Mouse (Mus musculus): ENCODE measurements around the gene Nxpe5. TPM values are rescaled to one million over a fixed set of nuclear protein-coding genes. Genes with fewer than 3 reads are reported as not detected.

Gene Nxpe5
- total RNA-seq, 2 experiments from 2014 or later = not detected

GRCm38 (mm10) chr5:138222111-138222510 is 3.6 kb upstream of the Nxpe5 start:
- TF ChIP-seq CTCF (conservative IDR thresholded peaks at IDR 0.05) = peak; percentile 99
- H3K27ac ChIP-seq = no peak overlapping the region
- H3K4me3 ChIP-seq = no peak overlapping the region
- DNase-seq (ENCODE audit: low spot score in 2 of 2) = peak; percentile 77 to 93

GRCm38 (mm10) chr5:138223287-138223686 is 2.4 kb upstream of the Nxpe5 start:
- Histone ChIP-seq H3K27ac (no peak overlapping the region), H3K4me3 (no peak overlapping the region)
- no peak for TF ChIP-seq CTCF (conservative IDR thresholded peaks at IDR 0.05)
- DNase-seq (ENCODE audit: low spot score in 2 of 2) = no peak

- no peak for DNase-seq (ENCODE audit: low spot score in 2 of 2)
- Histone ChIP-seq H3K4me3 (no peak overlapping the region), H3K27ac (no peak overlapping the region)
- no peak for TF ChIP-seq CTCF (conservative IDR thresholded peaks at IDR 0.05)
These were observed 793 bp downstream of the Nxpe5 start for GRCm38 (mm10) chr5:138226491-138226890.

GRCm38 (mm10) chr5:138227367-138227766 is 1.7 kb downstream of the Nxpe5 start:
- Histone ChIP-seq H3K4me3 (no peak overlapping the region), H3K27ac (no peak overlapping the region)
- no peak for DNase-seq (ENCODE audit: low spot score in 2 of 2)
- no peak for TF ChIP-seq CTCF (conservative IDR thresholded peaks at IDR 0.05)

- no peak overlapping the region for H3K4me3 ChIP-seq
- H3K27ac ChIP-seq = no peak overlapping the region
- DNase-seq (ENCODE audit: low spot score in 2 of 2) = no peak
- peak; percentile 74 for TF ChIP-seq CTCF (conservative IDR thresholded peaks at IDR 0.05)
These were observed 2.3 kb downstream of the Nxpe5 start for GRCm38 (mm10) chr5:138228026-138228425.

- TF ChIP-seq CTCF (conservative IDR thresholded peaks at IDR 0.05) = no peak
- DNase-seq (ENCODE audit: low spot score in 2 of 2) = no peak
- Histone ChIP-seq H3K27ac (no peak overlapping the region), H3K4me3 (no peak overlapping the region)
These were observed 3.8 kb downstream of the Nxpe5 start for GRCm38 (mm10) chr5:138229511-138229910.

- DNase-seq (ENCODE audit: low spot score in 2 of 2) = no peak
- no peak overlapping the region for H3K4me3 ChIP-seq
- no peak overlapping the region for H3K27ac ChIP-seq
- no peak for TF ChIP-seq CTCF (conservative IDR thresholded peaks at IDR 0.05)
These were observed 8.1 kb downstream of the Nxpe5 start for GRCm38 (mm10) chr5:138233778-138234177.

GRCm38 (mm10) chr5:138234224-138234623 is 8.5 kb downstream of the Nxpe5 start:
- TF ChIP-seq CTCF (conservative IDR thresholded peaks at IDR 0.05) = no peak

GRCm38 (mm10) chr5:138241511-138241910 is 15.8 kb downstream of the Nxpe5 start:
- Histone ChIP-seq H3K4me3 (no peak overlapping the region), H3K27ac (no peak overlapping the region)
- TF ChIP-seq CTCF (conservative IDR thresholded peaks at IDR 0.05) = no peak
- no peak for DNase-seq (ENCODE audit: low spot score in 2 of 2)

More at GRCm38 (mm10) chr5:138234224-138234623, 8.5 kb downstream of the Nxpe5 start:
- DNase-seq (ENCODE audit: low spot score in 2 of 2) = no peak
- no peak overlapping the region for H3K4me3 ChIP-seq
- H3K27ac ChIP-seq = no peak overlapping the region

- TF ChIP-seq CTCF (conservative IDR thresholded peaks at IDR 0.05) = no peak
- Histone ChIP-seq H3K27ac (no peak overlapping the region), H3K4me3 (no peak overlapping the region)
- DNase-seq (ENCODE audit: low spot score in 2 of 2) = no peak
These were observed 25.4 kb downstream of the Nxpe5 start for GRCm38 (mm10) chr5:138251144-138251543.

- Histone ChIP-seq H3K27ac (no peak overlapping the region), H3K4me3 (no peak overlapping the region)
- no peak for DNase-seq (ENCODE audit: low spot score in 2 of 2)
- TF ChIP-seq CTCF (conservative IDR thresholded peaks at IDR 0.05) = no peak; the same call in 1 of the 2 replicates
These were observed 27.4 kb downstream of the Nxpe5 start for GRCm38 (mm10) chr5:138253061-138253460.

GRCm38 (mm10) chr5:138255353-138256093 is 29.8 kb downstream of the Nxpe5 start, which contains the start of gene Lamtor4:
Gene Lamtor4 (plus strand): TSS chr5:138255482.
- Histone ChIP-seq H3K27ac (peak within 1 kb of the TSS; percentile 93), H3K4me3 (peak within 1 kb of the TSS; percentile 95)
- TF ChIP-seq CTCF (conservative IDR thresholded peaks at IDR 0.05) = peak; percentile 22
- peak; percentile 91 to 97 for DNase-seq (ENCODE audit: low spot score in 2 of 2)

GRCm38 (mm10) chr5:138256094-138256467 is 30.4 kb downstream of the Nxpe5 start:
- no peak for TF ChIP-seq CTCF (conservative IDR thresholded peaks at IDR 0.05)
- peak overlapping the region; percentile 93 for H3K27ac ChIP-seq
- DNase-seq (ENCODE audit: low spot score in 2 of 2) = peak in 1 of 2 experiments; percentile 23
- H3K4me3 ChIP-seq = peak overlapping the region; percentile 95

- no peak for TF ChIP-seq CTCF (conservative IDR thresholded peaks at IDR 0.05)
- Histone ChIP-seq H3K27ac (no peak overlapping the region), H3K4me3 (no peak overlapping the region)
- DNase-seq (ENCODE audit: low spot score in 2 of 2) = no peak
These were observed 31.4 kb downstream of the Nxpe5 start for GRCm38 (mm10) chr5:138256966-138257584.

All from layer of hippocampus, adult 2 months (tissue).